Mouse (Mus musculus): Measurements from ENCODE around the gene Mfap2.

Mfap2 gene

GRCm38 (mm10) chr4:141064104-141064659 is 54.0 kb downstream of the Mfap2 start:
- no peaks in the 10 kb centered on the region for H3K27me3 ChIP-seq (ENCODE audit: insufficient read depth, low read length)
- no peaks in the 10 kb centered on the region for H3K9me3 ChIP-seq (ENCODE audit: low read length)
- peaks cover 38% of the 10 kb centered on the region for H3K36me3 ChIP-seq (ENCODE audit: insufficient read depth, low read length)
- TF ChIP-seq POU5F1 (IDR thresholded peaks at IDR 0.05; ENCODE audit: borderline replicate concordance, low read length) (peak; percentile 75; the same call in 1 of the 2 replicates), NANOG (IDR thresholded peaks at IDR 0.05; ENCODE audit: borderline replicate concordance, low read length) (no peak)
- H3K4me1 ChIP-seq (replicated peaks; ENCODE audit: low read depth, low read length) = peaks cover 26% of the 10 kb centered on the region
- H3K4me3 ChIP-seq (replicated peaks; ENCODE audit: low read length) = no peak overlapping the region

DNA sequence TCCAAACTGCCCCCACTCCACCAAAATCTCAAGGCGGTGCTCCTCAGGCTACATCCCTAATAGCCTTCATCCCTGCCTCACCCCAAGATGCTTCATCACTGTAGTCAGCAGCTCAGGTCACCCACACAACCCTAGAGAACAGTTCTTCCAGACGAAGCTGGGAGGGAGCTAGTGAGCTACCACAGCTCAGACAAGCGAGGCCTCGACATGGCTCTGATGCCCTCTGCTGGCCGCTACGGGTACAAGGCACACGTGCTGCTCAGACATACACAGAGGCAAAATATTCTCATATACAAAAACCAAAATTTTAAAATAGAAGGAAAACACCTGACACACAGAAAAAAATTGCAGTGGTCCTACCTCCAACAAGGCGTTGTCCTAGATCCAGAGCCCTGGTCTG is 54.9 kb downstream of the Mfap2 start:
- peaks cover 48% of the 10 kb centered on the region for H3K36me3 ChIP-seq (ENCODE audit: insufficient read depth, low read length)
- peaks cover 21% of the 10 kb centered on the region for H3K4me1 ChIP-seq (replicated peaks; ENCODE audit: low read depth, low read length)
- H3K4me3 ChIP-seq (replicated peaks; ENCODE audit: low read length) = no peak overlapping the region
- H3K27me3 ChIP-seq (ENCODE audit: insufficient read depth, low read length) = no peaks in the 10 kb centered on the region
- peak; percentile 73 for TF ChIP-seq CTCF (conservative IDR thresholded peaks at IDR 0.05; ENCODE audit: low read length)
- no peak for TF ChIP-seq POU5F1 (IDR thresholded peaks at IDR 0.05; ENCODE audit: borderline replicate concordance, low read length)
- TF ChIP-seq NANOG (IDR thresholded peaks at IDR 0.05; ENCODE audit: borderline replicate concordance, low read length) = no peak
- no peaks in the 10 kb centered on the region for H3K9me3 ChIP-seq (ENCODE audit: low read length)

All from E14TG2a.4 (cell line).